Mouse (Mus musculus) liver, postnatal 0 days (tissue): Measurements from ENCODE around the gene Tns1.

ENCODE experiments used
- CTCF ChIP-seq: sonication (generic); IDR thresholded peaks from 2 replicates; pipeline ENCODE4 v1.5.1; 2016; ENCODE audit warnings: antibody characterized with exemption, low read depth
- EP300 ChIP-seq: IDR thresholded peaks from 2 replicates; pipeline ENCODE4 v1.6.1; 2016; ENCODE audit warnings: antibody characterized with exemption, low read depth, mild to moderate bottlenecking

GRCm38 (mm10) chr1:73862323-73863073 is 261.8 kb downstream of the Tns1 start:
- TF ChIP-seq CTCF (peak; percentile 77), EP300 (no peak)
